Mouse (Mus musculus) stomach, embryonic 16.5 days (tissue): Measurements from ENCODE around the gene Tyms. TPM values are rescaled to one million over a fixed set of nuclear protein-coding genes. Genes with fewer than 3 reads are reported as not detected.

ENCODE experiments used
- ATAC-seq: fragments of 200-750 bp; cut with Nextera tagmentation; 2 replicates; pipeline ENCODE4 v1.8.0; 2017; ENCODE audit warnings: moderate number of reproducible peaks, moderate TSS enrichment; ENCODE audit not compliant: insufficient read depth, low FRiP score
- H3K27ac ChIP-seq: fragments of 300-500 bp; sonication (generic); 2 replicates; pipeline ENCODE4 v1.5.1; 2014; ENCODE audit warnings: low read length
- H3K27me3 ChIP-seq: fragments of 300-500 bp; sonication (generic); 2 replicates; pipeline ENCODE4 v1.6.1; 2014; ENCODE audit warnings: low read length, control low read depth, mixed read lengths; ENCODE audit not compliant: control insufficient read depth, insufficient read depth
- H3K36me3 ChIP-seq: fragments of 300-500 bp; sonication (generic); 2 replicates; pipeline ENCODE4 v1.6.1; 2014; ENCODE audit warnings: low read length; ENCODE audit not compliant: control insufficient read depth, insufficient read depth
- H3K4me1 ChIP-seq: fragments of 300-500 bp; sonication (generic); 2 replicates; pipeline ENCODE4 v1.6.1; 2014; ENCODE audit warnings: low read length, control low read depth, mixed read lengths; ENCODE audit not compliant: control insufficient read depth, insufficient read depth
- H3K4me2 ChIP-seq: fragments of 300-500 bp; sonication (generic); 2 replicates; pipeline ENCODE4 v1.6.1; 2014; ENCODE audit warnings: low read depth, low read length, mixed read lengths
- H3K4me3 ChIP-seq: fragments of 300-500 bp; sonication (generic); replicated peaks from 2 replicates; pipeline ENCODE4 v1.5.1; 2014; ENCODE audit warnings: mild to moderate bottlenecking, low read length
- H3K9ac ChIP-seq: fragments of 300-500 bp; sonication (generic); 2 replicates; pipeline ENCODE4 v1.6.1; 2014; ENCODE audit warnings: low read length
- H3K9me3 ChIP-seq: fragments of 300-500 bp; sonication (generic); replicated peaks from 2 replicates; pipeline ENCODE4 v1.6.1; 2016; ENCODE audit warnings: low read length, control low read depth; ENCODE audit not compliant: control insufficient read depth
- WGBS: fragments of 180-500 bp; shearing (Covaris S2); extraction: QIAGEN DNeasy Blood & Tissue Kit; methylation state at CpG from one replicate; pipeline ENCODE4 v1.1.7; 2014; 5-methylcytosine and 5-hydroxymethylcytosine counted together
- polyA plus RNA-seq: library from polyadenylated mRNA; unstranded; fragments of >200 nt; fragmentation: Nextera tagmentation; extraction: Ambion mirVana; gene quantifications from 2 replicates; pipeline ENCODE4 v1.2.1, GENCODE M21; 2015

Gene Tyms
- polyA plus RNA-seq, 1 experiment from 2014 or later = 232 TPM

DNA sequence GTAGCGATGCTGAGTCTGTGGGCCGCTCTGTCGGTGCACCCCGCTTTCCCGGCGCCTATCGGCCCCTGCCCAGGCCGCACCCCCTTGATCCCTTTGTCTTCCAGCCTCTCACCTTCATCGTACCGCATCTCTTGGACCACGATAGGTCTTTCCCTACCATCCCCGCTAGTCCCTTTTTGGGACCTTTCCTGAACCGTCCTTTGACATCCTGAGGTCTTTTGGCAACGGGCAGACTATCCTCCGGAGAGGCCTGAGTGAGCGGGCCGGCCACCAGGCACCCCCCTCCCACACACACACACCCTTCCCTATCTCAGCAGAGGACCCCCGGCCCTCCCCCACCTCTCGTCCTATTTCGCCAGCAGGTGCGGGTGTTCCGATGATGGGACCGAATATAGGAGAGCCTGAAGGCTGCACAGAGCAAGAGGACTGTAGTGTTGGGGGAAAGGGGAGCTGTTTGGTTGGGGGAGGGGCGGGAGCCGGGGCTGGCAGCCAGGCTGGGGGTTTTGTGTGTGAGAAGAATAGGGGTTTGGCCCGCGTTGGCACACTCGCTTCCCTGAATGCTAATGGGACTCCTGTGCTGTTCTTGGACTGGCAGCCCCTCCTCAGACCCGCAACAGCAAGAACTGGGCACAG lies 32.4 kb upstream of the Tyms start, which contains the start of gene 3110082J24Rik:
3110082J24Rik (minus strand) TSS at position 419 of the 633 bp plus-strand sequence.
- Histone ChIP-seq H3K27me3 (peaks cover 25% of the 10 kb centered on the region), H3K9me3 (no peaks in the 10 kb centered on the region), H3K9ac (peak within 1 kb of the TSS; percentile 65), H3K36me3 (no peaks in the 10 kb centered on the region), H3K4me1 (peaks cover 18% of the 10 kb centered on the region), H3K27ac (no peak within 1 kb of the TSS), H3K4me3 (peak within 1 kb of the TSS; percentile 56), H3K4me2 (peak within 1 kb of the TSS; percentile 96)
- no peak for ATAC-seq
- 3% methylated on average over 29 of the region's 29 CpGs for WGBS

GRCm38 (mm10) chr5:30104841-30105667 lies 31.6 kb upstream of the Tyms start, which contains the start of gene Garem2:
Gene Garem2, plus strand, starts transcription at chr5:30105161.
- Histone ChIP-seq H3K4me2 (peak within 1 kb of the TSS; percentile 96), H3K36me3 (no peaks in the 10 kb centered on the region), H3K9me3 (no peaks in the 10 kb centered on the region), H3K4me1 (peaks cover 15% of the 10 kb centered on the region), H3K27me3 (peaks cover 25% of the 10 kb centered on the region), H3K9ac (peak within 1 kb of the TSS; percentile 65), H3K4me3 (peak within 1 kb of the TSS; percentile 56), H3K27ac (no peak within 1 kb of the TSS)
- peak; percentile 32; the same call in 1 of the 2 replicates for ATAC-seq
- WGBS = under 1% methylated on average over 58 of the region's 65 CpGs

DNA sequence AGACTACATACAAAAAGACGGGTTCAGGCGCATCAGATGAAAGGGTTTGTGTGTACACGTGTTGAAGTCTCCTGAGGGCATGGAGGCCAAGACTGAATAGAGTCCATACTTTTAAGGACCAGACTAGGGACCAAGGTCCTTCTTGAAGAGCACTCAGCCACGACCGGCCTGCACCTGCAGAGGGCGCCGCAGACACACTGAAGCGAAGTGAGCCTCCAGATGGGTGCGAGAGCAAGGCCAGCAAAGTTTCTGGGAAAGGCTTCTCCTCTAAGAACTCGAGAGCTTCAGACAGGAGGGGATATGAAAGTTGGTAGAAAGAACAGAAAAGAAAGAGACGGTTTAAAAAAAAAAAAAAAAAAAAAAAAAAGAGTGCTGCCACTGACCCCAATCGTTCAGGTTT lies 30.9 kb upstream of the Tyms start:
- 3% methylated on average over 11 of the region's 12 CpGs for WGBS
- Histone ChIP-seq H3K36me3 (no peaks in the 10 kb centered on the region), H3K27ac (no peak overlapping the region), H3K4me1 (peaks cover 15% of the 10 kb centered on the region), H3K9me3 (no peaks in the 10 kb centered on the region), H3K27me3 (peaks cover 25% of the 10 kb centered on the region), H3K4me3 (peak overlapping the region; percentile 56), H3K4me2 (peak overlapping the region; percentile 96), H3K9ac (no peak overlapping the region)
- no peak for ATAC-seq

DNA sequence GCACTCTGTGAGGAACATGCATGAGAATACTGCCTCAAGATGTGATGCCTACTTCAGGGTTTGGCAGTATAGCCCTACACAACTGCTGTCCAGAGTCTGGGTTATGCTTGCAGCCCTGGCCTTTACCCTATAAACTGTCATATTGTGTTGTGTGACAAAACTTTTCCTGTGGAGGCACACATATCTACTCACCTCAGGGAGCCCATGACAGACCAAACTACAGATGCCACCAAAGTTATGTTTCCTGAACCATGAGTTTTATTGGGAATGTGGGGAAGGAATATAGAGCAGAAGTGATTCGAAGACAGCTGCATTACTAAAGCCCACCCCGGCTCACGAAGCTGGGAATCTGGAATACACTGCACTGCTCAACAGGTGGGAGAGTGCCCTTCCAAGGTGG lies 29.9 kb upstream of the Tyms start:
- H3K9ac ChIP-seq = no peak overlapping the region
- no peaks in the 10 kb centered on the region for H3K9me3 ChIP-seq
- H3K4me3 ChIP-seq = no peak overlapping the region
- H3K27me3 ChIP-seq = peaks cover 25% of the 10 kb centered on the region
- no peak overlapping the region for H3K27ac ChIP-seq
- 78% methylated on average over 3 of the region's 3 CpGs for WGBS
- no peak overlapping the region for H3K4me2 ChIP-seq
- H3K36me3 ChIP-seq = no peaks in the 10 kb centered on the region
- H3K4me1 ChIP-seq = peaks cover 15% of the 10 kb centered on the region
- no peak for ATAC-seq

DNA sequence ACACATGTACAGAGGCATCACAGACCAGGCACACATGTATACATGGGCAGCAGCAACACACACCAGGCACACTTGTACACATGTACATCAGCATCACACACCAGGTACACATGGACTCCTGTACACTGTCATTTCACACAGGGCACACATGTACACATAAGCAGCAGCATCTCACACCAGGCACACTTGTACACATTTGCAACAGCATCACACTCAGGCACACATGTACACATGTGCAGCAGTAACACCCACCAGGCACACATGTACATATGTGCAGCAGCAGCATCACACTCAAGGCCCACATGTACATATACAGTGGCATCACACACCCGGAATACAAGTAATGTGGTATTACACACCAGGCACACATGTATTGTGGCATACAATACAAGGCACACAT lies 24.8 kb upstream of the Tyms start:
- Histone ChIP-seq H3K9me3 (no peaks in the 10 kb centered on the region), H3K36me3 (no peaks in the 10 kb centered on the region), H3K27me3 (no peaks in the 10 kb centered on the region), H3K4me3 (no peak overlapping the region), H3K4me1 (no peaks in the 10 kb centered on the region), H3K4me2 (no peak overlapping the region), H3K27ac (no peak overlapping the region), H3K9ac (no peak overlapping the region)
- WGBS = 90% methylated on average over 1 of the region's 1 CpGs
- no peak for ATAC-seq

DNA sequence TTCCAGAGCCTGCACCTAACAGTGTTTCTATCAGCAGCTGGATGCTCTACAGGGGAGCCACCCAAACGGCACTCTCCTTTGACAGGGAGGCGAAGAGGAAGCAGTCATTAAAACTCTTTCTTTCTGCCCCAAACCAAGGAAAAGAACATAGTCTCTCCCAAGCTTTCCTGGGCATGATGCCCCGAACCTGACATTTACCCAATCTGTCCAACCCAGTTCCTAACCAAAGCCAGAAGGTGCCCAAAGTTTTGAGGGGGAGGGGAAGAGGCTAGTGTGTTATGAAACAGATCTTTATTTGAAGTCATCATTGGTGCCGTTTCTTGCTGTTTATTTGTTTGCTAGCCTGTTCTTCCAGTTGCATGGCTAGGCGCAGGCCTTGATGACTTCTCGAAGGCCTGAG lies 22.3 kb upstream of the Tyms start:
- H3K27me3 ChIP-seq = no peaks in the 10 kb centered on the region
- H3K9ac ChIP-seq = no peak overlapping the region
- no peaks in the 10 kb centered on the region for H3K4me1 ChIP-seq
- H3K36me3 ChIP-seq = no peaks in the 10 kb centered on the region
- H3K4me3 ChIP-seq = no peak overlapping the region
- 63% methylated on average over 6 of the region's 6 CpGs for WGBS
- H3K9me3 ChIP-seq = no peaks in the 10 kb centered on the region
- no peak for ATAC-seq
- no peak overlapping the region for H3K27ac ChIP-seq
- H3K4me2 ChIP-seq = no peak overlapping the region

DNA sequence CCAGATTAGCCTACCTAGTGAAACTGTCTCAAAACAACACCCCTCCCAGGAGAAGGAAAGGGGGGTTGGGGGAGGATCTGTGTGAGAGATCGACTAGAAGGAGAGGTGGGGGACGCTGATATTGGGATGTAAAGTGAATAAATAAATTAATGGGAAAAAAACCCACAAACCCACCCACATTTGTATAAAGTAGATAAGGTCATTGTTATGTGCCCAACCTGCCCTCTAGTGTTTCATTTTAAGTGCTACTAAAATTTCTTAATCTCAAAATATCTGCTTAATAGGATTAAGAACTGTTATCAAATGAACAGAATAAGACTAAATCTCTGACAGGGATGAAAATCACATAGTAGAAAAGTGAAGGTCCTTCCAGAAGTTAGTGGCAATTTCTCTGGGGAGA lies 21.0 kb upstream of the Tyms start:
- ATAC-seq = no peak
- Histone ChIP-seq H3K36me3 (no peaks in the 10 kb centered on the region), H3K4me3 (no peak overlapping the region), H3K9ac (no peak overlapping the region), H3K27ac (no peak overlapping the region), H3K9me3 (no peaks in the 10 kb centered on the region), H3K4me1 (no peaks in the 10 kb centered on the region), H3K27me3 (no peaks in the 10 kb centered on the region), H3K4me2 (no peak overlapping the region)
- 41% methylated on average over 2 of the region's 2 CpGs for WGBS

GRCm38 (mm10) chr5:30092701-30093100 lies 19.3 kb upstream of the Tyms start:
- no peaks in the 10 kb centered on the region for H3K9me3 ChIP-seq
- no peaks in the 10 kb centered on the region for H3K4me1 ChIP-seq
- 50% methylated on average over 13 of the region's 13 CpGs for WGBS
- no peak overlapping the region for H3K9ac ChIP-seq
- no peak overlapping the region for H3K4me3 ChIP-seq
- ATAC-seq = no peak
- no peak overlapping the region for H3K4me2 ChIP-seq
- H3K27me3 ChIP-seq = no peaks in the 10 kb centered on the region
- H3K36me3 ChIP-seq = no peaks in the 10 kb centered on the region
- H3K27ac ChIP-seq = no peak overlapping the region

DNA sequence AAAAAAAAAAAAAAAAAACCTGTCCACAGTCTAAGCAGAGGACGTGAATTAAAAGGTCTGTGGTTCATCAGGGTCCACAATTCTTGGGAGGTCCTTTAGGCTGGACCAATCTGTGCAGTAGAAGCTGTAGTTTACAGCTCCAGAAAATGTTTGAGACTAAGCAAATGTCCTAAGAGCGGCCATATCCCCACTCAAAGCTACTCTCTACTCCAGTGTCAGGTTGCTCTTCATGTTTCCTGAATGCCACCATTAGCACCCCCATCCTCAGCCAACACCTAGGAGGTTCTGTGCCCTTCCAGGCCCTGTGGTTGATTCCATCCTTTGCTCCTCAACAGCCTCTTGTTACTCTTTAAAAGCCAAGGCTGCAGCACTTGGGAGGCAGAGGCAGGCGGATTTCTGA lies 1.0 kb downstream of the Tyms start:
- H3K27me3 ChIP-seq = no peaks in the 10 kb centered on the region
- 21% methylated on average over 3 of the region's 3 CpGs for WGBS
- H3K9ac ChIP-seq = peak overlapping the region; percentile 91
- ATAC-seq = no peak
- H3K36me3 ChIP-seq = peaks cover 7% of the 10 kb centered on the region; the same call in 1 of the 2 replicates
- H3K9me3 ChIP-seq = no peaks in the 10 kb centered on the region
- H3K4me1 ChIP-seq = 0 out of 2 replicates have a peak, but pooled peaks cover 2% of the 10 kb centered on the region
- H3K4me2 ChIP-seq = peak overlapping the region; percentile 65
- peak overlapping the region; percentile 90 for H3K4me3 ChIP-seq
- peak overlapping the region; percentile 10; the same call in 1 of the 2 replicates for H3K27ac ChIP-seq
